Mouse (Mus musculus): ENCODE measurements around the gene Nop53. TPM values are rescaled to one million over a fixed set of nuclear protein-coding genes. Genes with fewer than 3 reads are reported as not detected.

Gene Nop53
- total RNA-seq, 1 experiment from 2014 or later, result 268 TPM

DNA sequence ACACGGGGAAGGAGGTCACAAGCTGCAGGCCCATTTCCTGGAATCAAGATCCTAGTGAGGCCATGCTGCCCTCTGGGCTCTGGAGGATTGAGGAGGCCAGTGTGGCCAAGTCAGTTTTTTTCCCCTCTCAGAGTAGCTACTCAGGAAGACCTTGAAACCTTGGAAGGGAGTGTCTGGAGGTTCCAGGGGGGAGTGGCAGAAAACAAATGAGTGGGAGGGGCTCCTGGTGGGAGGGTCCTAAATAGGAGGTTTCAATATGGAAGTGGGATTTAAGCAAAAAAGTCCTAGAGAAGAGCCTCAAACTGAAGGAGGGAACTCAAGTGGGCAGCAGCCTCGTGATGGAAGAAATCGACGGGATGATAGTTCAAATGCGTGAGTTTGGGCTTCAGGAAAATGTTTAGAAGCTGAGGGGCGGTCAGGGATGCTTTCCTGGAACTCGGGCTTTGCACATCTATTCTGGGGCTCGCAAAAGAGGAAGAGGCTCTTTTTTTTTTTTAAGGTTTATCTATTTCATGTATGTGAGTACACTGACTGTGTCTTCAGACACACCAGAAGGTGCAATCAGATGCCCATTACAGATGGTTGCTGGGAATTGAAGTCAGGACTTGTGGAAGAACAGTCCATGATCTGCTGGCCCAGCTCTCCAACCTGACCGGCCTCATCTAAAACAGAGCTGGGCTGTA is 44.4 kb downstream of the Nop53 start:
- ATAC-seq (replicated peaks; ENCODE audit: insufficient number of reproducible peaks, low FRiP score, low TSS enrichment, poor library complexity, severe bottlenecking), result no peak

DNA sequence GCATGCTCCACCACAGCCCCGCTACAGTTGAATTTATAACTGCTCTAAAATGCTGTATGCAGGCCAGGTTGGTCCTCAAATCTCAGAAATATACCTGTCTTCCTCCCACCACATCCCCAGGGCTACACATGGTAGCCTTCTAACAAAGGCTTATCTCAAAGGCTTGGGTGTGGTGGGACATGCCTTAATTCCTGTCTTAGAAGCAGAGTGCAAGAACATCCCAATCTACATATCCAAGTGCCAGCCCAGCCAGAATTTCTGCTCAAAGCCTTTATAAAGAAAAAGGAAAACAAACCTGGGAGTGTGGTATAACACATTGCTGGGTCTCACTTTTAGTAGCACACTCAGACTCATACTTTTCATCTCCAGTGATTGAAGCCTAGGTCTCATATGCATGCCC is 51.6 kb downstream of the Nop53 start:
- no peak for ATAC-seq (replicated peaks; ENCODE audit: insufficient number of reproducible peaks, low FRiP score, low TSS enrichment, poor library complexity, severe bottlenecking)

Other genes starting within 250 kb of the Nop53 start
- gene Obox5, start 195.9 kb downstream of the Nop53 start, total RNA-seq (2017), result not detected in 3 replicates
- gene Obox6, start 106.4 kb downstream of the Nop53 start, total RNA-seq (2017), result not detected in 3 replicates
- not detected in 3 replicates for gene Crx, start 66.1 kb downstream of the Nop53 start, total RNA-seq (2017)
- gene Crxos, start 63.5 kb downstream of the Nop53 start, total RNA-seq (2017), result not detected in 3 replicates
- 42.8 to 94.2 TPM (median 48.6 TPM) in 3 replicates for gene Selenow, start 23.7 kb downstream of the Nop53 start, total RNA-seq (2017)
- 0.49 TPM in 1 of 3 replicates, not detected in the others for gene Ehd2, start 21.5 kb upstream of the Nop53 start, total RNA-seq (2017)
- 2.2 to 10.0 TPM (median 2.6 TPM) in 3 replicates for gene Bicra, start 101.8 kb upstream of the Nop53 start, total RNA-seq (2017)
- 0.11 to 0.29 TPM in 2 of 3 replicates, not detected in the other for gene Zfp541, start 115.7 kb upstream of the Nop53 start, total RNA-seq (2017)
- 46.6 to 76.8 TPM (median 71.5 TPM) in 3 replicates for gene Napa, start 152.4 kb upstream of the Nop53 start, total RNA-seq (2017)
- gene Kptn, start 173.8 kb upstream of the Nop53 start, total RNA-seq (2017), result 9.6 to 18.6 TPM (median 15.9 TPM) in 3 replicates
- not detected in 3 replicates for gene Slc8a2, start 183.8 kb upstream of the Nop53 start, total RNA-seq (2017)
- gene Meis3, start 229.0 kb upstream of the Nop53 start, total RNA-seq (2017), result 3.0 to 15.5 TPM (median 6.4 TPM) in 3 replicates

All from monocyte, adult 5-6 weeks (primary cell).